Mouse (Mus musculus) induced T-regulatory cell, adult 2 months (primary cell): Measurements from ENCODE around the gene Tshz3.

Experiments
- DNase-seq: peaks from one replicate; pipeline ENCODE4 v3.0.0-alpha.2; 2012; ENCODE audit warnings: low read depth

Tshz3 gene

DNA sequence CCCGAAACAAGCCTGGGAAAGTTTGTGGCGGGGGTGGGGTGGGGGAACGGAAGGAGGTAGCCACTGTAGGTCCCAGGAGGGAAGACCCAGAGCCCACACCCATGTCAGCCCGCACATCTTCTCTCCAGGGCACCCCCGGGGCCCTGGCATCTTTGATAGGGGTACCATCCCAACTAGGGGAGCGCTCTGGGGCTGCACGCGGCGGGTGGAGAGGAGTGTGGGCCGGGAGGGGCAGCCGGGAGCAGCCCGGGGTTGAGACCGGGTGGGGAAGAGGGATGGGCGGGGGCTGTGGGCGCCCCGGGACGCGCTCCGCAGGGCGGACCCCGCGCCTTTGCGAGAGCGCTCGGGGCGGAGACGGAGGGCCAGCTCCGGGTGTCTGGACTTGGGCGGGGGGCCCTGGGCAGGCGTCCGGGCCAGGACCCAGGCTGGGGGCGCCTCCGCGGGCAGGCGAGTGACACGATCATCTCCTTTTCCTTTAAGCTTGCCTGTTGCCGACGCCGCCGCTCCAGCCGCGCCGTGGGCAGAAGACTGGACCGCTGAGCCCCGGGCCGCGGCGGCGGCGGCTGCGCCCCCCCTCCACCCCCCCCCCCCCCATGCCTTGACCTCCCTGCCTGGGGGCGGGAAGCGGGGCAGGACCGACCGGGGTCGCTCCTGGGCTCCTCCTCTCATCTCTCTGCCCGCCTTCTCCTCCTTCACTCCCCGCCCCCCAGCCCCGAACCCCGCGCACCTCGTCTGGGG lies 631 bp upstream of the Tshz3 start:
- DNase-seq, result no peak

- no peak for DNase-seq
These were observed 650 bp downstream of the Tshz3 start for GRCm38 (mm10) chr7:36698589-36698946.

DNA sequence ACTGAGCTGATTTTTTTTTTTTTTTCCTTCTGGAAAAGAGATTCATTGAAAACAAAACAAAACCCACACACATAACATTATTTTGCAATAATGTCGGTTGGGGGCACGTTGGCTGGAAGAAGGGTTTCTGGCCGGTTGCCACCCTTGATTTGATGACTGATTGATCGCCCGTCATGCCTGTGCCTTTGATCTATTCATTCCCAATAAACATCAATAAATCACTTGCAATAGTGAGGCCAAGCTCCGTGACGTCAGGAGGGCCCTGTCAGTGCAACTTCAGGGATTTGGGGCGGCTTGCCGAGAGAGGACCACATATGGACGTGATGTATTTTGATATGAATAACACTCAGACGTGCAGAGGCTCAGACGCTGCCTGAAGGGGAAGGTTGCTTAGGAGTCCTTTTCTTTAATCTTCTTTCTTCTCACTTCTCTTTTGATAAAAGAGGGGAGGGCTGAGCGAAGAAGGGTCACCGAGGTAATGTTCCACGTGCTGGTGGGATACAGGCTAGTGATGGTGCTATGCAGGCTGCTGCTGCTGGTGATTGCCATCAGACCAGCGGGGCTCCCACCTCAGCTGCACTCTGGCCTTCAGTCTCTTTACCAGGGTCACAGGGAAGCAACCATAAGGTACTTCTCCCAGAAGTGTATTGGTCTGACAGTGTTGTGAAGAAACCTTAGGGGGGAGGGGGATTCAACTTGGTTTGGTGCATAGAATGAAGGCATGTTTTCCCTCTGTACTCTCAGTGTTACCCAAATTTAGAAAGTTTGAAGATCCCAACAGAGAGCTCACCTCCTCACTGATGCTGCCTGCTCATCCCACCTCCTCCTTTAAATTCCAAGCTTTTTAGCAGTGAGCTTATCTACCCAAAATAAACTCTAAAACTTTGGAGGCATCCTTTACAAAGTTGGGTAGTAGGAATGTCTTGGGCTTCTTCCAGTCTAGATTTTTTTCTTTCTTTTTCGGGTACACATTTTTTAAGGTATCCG lies 1.4 kb downstream of the Tshz3 start:
- no peak for DNase-seq

- DNase-seq, result no peak
These were observed 8.7 kb downstream of the Tshz3 start for GRCm38 (mm10) chr7:36706636-36707035.

GRCm38 (mm10) chr7:36707266-36707665 lies 9.3 kb downstream of the Tshz3 start:
- no peak for DNase-seq

DNA sequence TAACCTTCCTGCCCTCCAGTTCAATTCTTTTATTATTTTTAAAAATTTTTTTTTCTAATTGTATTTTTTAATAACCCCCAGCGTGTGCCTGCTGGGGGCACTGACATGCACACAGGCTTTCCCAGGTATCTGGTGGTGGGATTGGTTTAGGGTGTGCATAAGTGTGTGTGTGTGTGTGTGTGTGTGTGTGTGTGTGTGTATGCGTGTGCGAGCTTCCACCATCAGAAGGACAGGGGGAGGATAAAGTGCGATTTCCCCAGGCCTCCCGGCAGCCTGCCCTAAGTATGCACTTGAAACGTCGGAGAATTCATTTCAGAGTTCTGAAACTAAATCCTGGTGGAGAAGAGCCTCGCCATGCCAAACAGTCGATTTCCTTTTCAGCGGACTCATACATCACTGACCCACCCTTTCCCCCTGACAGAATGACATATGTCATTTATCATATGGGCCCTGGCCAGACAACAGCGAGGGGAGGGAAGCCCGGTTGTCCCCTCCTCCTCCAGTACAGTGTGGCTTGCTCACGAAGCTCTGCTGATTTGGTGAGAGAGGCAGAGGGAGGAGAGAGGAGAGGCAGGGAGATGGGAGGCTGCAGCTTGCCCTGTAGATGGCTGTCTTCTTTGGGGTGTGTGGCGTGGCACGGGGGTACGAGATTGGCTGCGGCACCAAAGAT lies 9.9 kb downstream of the Tshz3 start:
- no peak for DNase-seq

- no peak for DNase-seq
These were observed 10.9 kb downstream of the Tshz3 start for GRCm38 (mm10) chr7:36708823-36709222.

GRCm38 (mm10) chr7:36709239-36709638 lies 11.3 kb downstream of the Tshz3 start:
- DNase-seq, result no peak

- DNase-seq, result no peak
These were observed 12.1 kb downstream of the Tshz3 start for GRCm38 (mm10) chr7:36709974-36710373.

DNA sequence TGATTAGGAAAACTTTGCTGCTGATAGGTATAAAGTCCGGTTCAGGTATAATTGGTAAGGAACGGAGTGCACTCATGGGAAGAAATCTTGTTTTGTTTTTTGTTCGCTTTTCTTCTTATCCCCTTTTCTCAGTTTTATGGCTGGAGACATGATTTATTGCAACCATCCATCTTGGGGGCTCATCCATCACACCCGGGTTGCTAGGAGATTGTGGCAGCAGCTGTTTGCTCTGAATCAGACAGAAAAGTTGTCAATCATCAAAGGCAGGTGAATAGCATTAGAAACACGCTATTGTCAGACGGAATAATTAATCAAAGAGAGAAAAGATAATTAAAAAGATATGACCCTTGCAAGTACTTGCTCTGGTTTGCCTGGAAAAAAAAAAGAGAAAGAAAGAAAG lies 12.5 kb downstream of the Tshz3 start:
- no peak for DNase-seq

- DNase-seq, result no peak
These were observed 13.8 kb downstream of the Tshz3 start for GRCm38 (mm10) chr7:36711766-36712165.

DNA sequence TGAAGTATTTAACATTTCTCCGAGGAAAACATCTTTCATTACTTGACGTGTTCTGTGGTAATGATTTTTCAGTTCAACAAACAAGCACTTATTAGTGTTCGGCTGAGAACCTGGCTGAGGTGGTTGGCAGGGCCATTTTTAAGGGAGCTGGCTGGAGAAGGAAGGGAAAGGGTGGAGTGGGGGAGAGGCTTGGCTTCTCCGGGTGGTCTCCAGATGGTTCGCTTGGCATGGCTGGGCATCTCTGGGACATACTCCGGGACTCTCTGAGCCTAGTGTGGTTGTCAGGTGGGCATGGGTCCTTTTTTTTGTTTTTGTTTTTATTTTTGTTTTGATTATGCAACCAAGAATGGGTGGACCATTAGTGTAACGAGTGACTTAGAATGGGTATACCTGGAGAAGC lies 16.4 kb downstream of the Tshz3 start:
- no peak for DNase-seq

DNA sequence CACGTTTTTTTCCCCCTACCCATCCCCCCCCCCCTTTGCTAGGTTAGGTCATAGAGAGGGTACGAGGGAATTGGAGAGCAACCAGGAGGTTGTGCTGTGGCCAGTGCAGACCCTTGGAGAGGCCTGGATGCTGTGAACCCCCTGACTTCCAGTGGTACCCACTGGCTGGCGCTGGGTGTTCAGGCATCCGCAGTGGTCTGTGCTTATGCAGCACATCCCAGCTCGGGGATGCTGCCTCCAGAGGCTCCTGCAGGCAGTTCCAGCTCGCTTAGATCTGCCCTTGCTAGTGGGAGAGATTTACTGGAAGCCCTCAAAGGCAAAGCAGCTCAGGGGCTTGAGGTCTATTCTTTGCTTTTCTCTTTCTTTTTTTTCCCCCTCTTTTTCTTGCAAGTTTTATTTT lies 19.3 kb downstream of the Tshz3 start:
- DNase-seq, result no peak

DNA sequence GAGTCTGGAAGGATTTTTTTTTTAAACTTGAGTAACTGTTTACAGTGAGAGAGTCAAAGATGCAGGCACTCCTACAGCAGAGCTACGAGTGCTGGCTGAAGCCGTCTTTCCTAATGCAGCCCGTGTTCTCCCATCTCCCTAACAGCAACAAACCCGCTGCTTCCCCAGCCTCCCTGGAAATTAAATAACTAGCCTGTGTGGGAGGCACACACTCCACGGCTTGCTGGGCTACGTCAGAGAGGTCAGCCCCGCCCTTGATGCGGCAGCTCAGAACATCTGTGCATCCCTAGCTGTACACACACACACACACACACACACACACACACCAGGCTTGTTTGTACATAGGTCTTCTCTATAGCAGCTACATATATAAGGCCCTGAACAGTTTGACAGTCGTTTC lies 22.9 kb downstream of the Tshz3 start:
- no peak for DNase-seq

GRCm38 (mm10) chr7:36736303-36737050 lies 38.6 kb downstream of the Tshz3 start:
- no peak for DNase-seq

DNA sequence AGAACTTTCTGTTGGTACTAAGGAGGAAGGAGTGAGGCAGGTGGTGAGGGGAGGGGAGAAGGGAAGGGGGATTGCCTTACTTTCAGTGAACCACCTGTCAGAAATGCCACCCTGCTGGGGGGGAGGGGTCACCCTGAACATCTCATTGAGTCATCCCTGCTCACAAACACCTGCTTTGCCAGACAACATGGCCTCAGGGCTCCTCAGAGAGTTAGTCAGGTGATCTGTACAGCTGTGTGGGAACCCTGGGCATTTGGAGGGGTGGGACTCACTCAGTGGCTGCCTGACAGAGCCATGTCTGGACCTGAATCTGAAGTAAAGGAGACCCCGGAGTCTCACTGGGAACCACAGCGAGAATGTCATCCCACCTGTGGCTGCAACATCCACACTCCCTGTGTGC lies 53.6 kb downstream of the Tshz3 start:
- DNase-seq, result no peak

DNA sequence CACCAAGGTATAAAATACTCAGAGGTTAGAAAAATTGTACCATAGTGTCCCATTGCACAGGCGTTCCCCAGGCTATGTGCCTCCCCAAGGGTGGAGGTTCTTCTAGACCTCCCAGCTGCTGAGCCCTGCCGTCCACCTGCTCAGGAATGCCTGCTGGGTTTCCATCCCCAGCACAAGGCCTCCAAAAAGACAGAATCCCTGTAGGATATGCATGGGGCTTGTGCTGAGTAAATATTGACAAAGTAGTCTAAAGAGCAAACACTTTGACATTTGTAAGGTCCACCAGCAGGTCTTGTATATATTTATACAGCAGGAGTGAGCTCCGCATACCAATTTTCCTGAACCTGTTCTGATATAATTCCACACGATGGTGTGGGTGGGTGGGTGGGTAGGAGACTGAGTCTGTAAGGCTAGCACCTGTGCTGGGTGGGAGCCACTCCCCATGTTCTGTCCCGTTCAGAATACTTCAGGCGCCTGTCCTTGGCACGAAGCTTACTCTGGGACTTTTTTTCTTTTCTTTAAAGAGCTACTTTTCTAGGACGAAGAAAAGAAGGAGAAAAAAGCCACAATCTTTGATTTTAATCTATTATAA lies 69.7 kb downstream of the Tshz3 start:
- DNase-seq, result no peak

DNA sequence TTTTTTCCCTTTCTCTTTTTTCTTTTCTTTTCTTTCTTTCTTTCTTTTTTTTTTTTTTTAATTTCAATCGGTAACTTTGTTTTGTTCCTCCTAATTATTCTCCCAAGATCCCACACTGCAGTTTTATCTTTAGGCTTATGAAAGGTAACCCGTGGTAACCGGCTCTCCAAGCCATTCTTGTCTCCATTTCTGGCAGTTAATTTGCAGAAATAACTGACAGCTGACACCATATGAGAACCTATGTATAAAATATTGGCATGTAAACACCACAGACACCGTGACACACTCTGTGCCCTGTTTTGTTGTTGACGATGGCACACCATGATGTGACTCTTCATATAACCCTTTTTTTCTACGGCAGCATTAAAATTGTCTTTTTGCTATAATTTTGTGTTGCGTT lies 75.2 kb downstream of the Tshz3 start:
- no peak for DNase-seq

GRCm38 (mm10) chr7:36776956-36777355 lies 79.0 kb downstream of the Tshz3 start:
- DNase-seq, result no peak

DNA sequence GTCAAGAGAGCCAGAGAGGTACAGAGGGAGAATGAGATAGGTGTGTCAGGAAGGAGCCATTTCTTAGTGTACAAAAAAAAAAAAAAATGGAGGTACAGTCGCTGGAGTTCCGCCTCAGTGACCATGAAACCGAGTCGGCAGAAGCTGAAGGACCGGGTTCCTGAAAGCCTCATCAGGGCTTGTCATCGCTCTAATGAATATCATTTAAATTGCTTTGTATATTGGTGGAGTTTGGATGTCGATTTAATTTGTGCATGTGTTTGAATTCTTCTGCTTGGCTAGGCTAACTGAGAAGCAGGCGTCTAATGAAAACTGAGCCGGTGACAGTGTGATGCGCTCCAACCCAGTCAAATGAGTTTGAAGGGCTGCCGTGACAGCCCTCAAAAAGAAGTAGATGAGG lies 80.5 kb downstream of the Tshz3 start:
- no peak for DNase-seq

GRCm38 (mm10) chr7:36784243-36784773 lies 86.4 kb downstream of the Tshz3 start:
- DNase-seq, result no peak
